Mouse (Mus musculus) hindbrain, embryonic 13.5 days (tissue): Measurements from ENCODE around the gene Grap. TPM values are rescaled to one million over a fixed set of nuclear protein-coding genes. Genes with fewer than 3 reads are reported as not detected.

ENCODE experiments used
- ATAC-seq: fragments of 200-750 bp; cut with Nextera tagmentation; 2 replicates; pipeline ENCODE4 v1.8.0; 2017; ENCODE audit warnings: moderate TSS enrichment; ENCODE audit not compliant: low FRiP score
- H3K27ac ChIP-seq: fragments of 300-500 bp; sonication (generic); 2 replicates; pipeline ENCODE4 v1.5.1; 2015; ENCODE audit warnings: inconsistent platforms, mild to moderate bottlenecking, moderate library complexity
- H3K27me3 ChIP-seq: fragments of 300-500 bp; sonication (generic); 2 replicates; pipeline ENCODE4 v1.6.1; 2015; ENCODE audit warnings: mild to moderate bottlenecking, inconsistent platforms
- H3K36me3 ChIP-seq: fragments of 300-500 bp; sonication (generic); 2 replicates; pipeline ENCODE4 v1.6.1; 2015; ENCODE audit warnings: mild to moderate bottlenecking, inconsistent platforms
- H3K4me1 ChIP-seq: fragments of 300-500 bp; sonication (generic); replicated peaks from 2 replicates; pipeline ENCODE4 v1.6.1; 2015; ENCODE audit warnings: inconsistent platforms
- H3K4me2 ChIP-seq: fragments of 300-500 bp; sonication (generic); 2 replicates; pipeline ENCODE4 v1.6.1; 2015; ENCODE audit warnings: inconsistent platforms, mild to moderate bottlenecking, moderate library complexity
- H3K4me3 ChIP-seq: fragments of 300-500 bp; sonication (generic); 2 replicates; pipeline ENCODE4 v1.5.1; 2015; ENCODE audit warnings: mild to moderate bottlenecking, inconsistent platforms
- H3K9ac ChIP-seq: fragments of 300-500 bp; sonication (generic); 2 replicates; pipeline ENCODE4 v1.6.1; 2015; ENCODE audit warnings: mild to moderate bottlenecking, inconsistent platforms
- H3K9me3 ChIP-seq: fragments of 300-500 bp; sonication (generic); 2 replicates; pipeline ENCODE4 v1.6.1; 2016; ENCODE audit warnings: inconsistent platforms
- WGBS: fragments of 180-500 bp; shearing (Covaris S2); methylation state at CpG from one replicate; pipeline ENCODE4 v1.1.7; 2015; 5-methylcytosine and 5-hydroxymethylcytosine counted together
- polyA plus RNA-seq: library from polyadenylated mRNA; unstranded; fragments of >200 nt; fragmentation: Nextera tagmentation; extraction: Ambion mirVana; gene quantifications from 2 replicates; pipeline ENCODE4 v1.2.1, GENCODE M21; 2015

Grap gene
- polyA plus RNA-seq, 1 experiment from 2014 or later, result 11.0 TPM

GRCm38 (mm10) chr11:61652216-61652615 is 849 bp upstream of the Grap start:
- no peak for ATAC-seq
- WGBS, result 94% methylated on average over 5 of the region's 5 CpGs
- no peaks in the 10 kb centered on the region for H3K27me3 ChIP-seq

GRCm38 (mm10) chr11:61653568-61653967 is 503 bp downstream of the Grap start:
- no peaks in the 10 kb centered on the region for H3K36me3 ChIP-seq
- H3K27me3 ChIP-seq, result no peaks in the 10 kb centered on the region
- peaks cover 3% of the 10 kb centered on the region; the same call in 1 of the 2 replicates for H3K4me1 ChIP-seq
- no peak overlapping the region for H3K27ac ChIP-seq
- no peak for ATAC-seq
- no peak overlapping the region for H3K4me2 ChIP-seq
- no peak overlapping the region; the same call in 1 of the 2 replicates for H3K4me3 ChIP-seq
- WGBS, result 83% methylated on average over 2 of the region's 2 CpGs
- H3K9ac ChIP-seq, result no peak overlapping the region
- H3K9me3 ChIP-seq, result no peaks in the 10 kb centered on the region

More at GRCm38 (mm10) chr11:61652216-61652615, 849 bp upstream of the Grap start:
- Histone ChIP-seq H3K36me3 (no peaks in the 10 kb centered on the region), H3K4me2 (no peak overlapping the region), H3K9me3 (no peaks in the 10 kb centered on the region), H3K4me3 (no peak overlapping the region), H3K27ac (no peak overlapping the region), H3K4me1 (no peaks in the 10 kb centered on the region), H3K9ac (no peak overlapping the region)

- no peak for ATAC-seq
- 84% methylated on average over 4 of the region's 4 CpGs for WGBS
- no peak overlapping the region for H3K4me2 ChIP-seq
Observed at GRCm38 (mm10) chr11:61654786-61655311, 1.8 kb downstream of the Grap start.

GRCm38 (mm10) chr11:61655649-61656048 is 2.6 kb downstream of the Grap start:
- 57% methylated on average over 4 of the region's 4 CpGs for WGBS
- no peak for ATAC-seq

More at GRCm38 (mm10) chr11:61654786-61655311, 1.8 kb downstream of the Grap start:
- H3K4me1 ChIP-seq, result peaks cover 4% of the 10 kb centered on the region; the same call in 1 of the 2 replicates
- no peaks in the 10 kb centered on the region for H3K36me3 ChIP-seq
- H3K27me3 ChIP-seq, result no peaks in the 10 kb centered on the region
- H3K9ac ChIP-seq, result no peak overlapping the region
- no peaks in the 10 kb centered on the region for H3K9me3 ChIP-seq
- H3K4me3 ChIP-seq, result no peak overlapping the region
- H3K27ac ChIP-seq, result no peak overlapping the region

DNA sequence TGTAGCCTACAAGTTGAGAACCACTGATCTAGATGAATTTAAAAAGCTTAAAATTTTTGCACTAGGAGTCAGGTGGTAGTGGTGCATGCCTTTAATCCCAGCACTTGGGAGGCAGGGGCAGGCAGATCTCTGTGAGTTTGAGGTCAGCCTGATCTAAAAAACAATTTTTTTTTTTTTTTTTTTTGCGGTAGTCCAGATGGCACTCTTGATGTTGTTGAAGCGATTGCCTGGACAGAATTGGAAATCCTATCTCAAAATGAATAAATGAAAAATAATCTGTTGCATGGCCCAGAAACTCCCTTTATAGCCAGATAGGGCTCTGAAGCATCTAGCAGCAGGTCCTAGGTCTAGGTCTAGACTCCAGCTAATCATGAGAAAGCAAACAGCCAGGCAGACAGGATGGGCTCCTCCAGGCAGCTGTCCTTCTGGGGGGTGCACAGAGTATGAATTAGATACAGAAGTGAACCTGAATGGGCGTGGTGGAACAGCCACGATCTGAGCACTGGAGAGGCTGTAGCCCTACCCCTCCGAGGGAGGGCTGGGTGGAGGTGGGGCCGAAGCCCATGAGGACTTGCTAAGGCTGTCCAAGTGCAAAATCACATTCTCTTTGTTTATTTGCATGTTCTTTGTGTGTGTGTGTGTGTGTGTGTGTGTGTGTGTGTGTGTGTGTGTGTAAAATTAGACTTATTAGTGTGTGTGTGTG is 3.2 kb downstream of the Grap start:
- Histone ChIP-seq H3K4me2 (no peak overlapping the region), H3K36me3 (no peaks in the 10 kb centered on the region), H3K4me3 (no peak overlapping the region), H3K27ac (no peak overlapping the region), H3K9ac (no peak overlapping the region), H3K27me3 (no peaks in the 10 kb centered on the region), H3K4me1 (peaks cover 4% of the 10 kb centered on the region; the same call in 1 of the 2 replicates), H3K9me3 (no peaks in the 10 kb centered on the region)
- 68% methylated on average over 6 of the region's 6 CpGs for WGBS
- no peak for ATAC-seq

More at GRCm38 (mm10) chr11:61655649-61656048, 2.6 kb downstream of the Grap start:
- Histone ChIP-seq H3K4me3 (no peak overlapping the region), H3K9me3 (no peaks in the 10 kb centered on the region), H3K36me3 (no peaks in the 10 kb centered on the region), H3K4me2 (no peak overlapping the region), H3K4me1 (peaks cover 4% of the 10 kb centered on the region; the same call in 1 of the 2 replicates), H3K27ac (no peak overlapping the region), H3K9ac (no peak overlapping the region), H3K27me3 (no peaks in the 10 kb centered on the region)

GRCm38 (mm10) chr11:61657432-61657831 is 4.4 kb downstream of the Grap start:
- Histone ChIP-seq H3K36me3 (no peaks in the 10 kb centered on the region), H3K9me3 (no peaks in the 10 kb centered on the region), H3K4me3 (no peak overlapping the region), H3K4me1 (peaks cover 4% of the 10 kb centered on the region; the same call in 1 of the 2 replicates), H3K4me2 (no peak overlapping the region), H3K27ac (no peak overlapping the region), H3K9ac (no peak overlapping the region), H3K27me3 (no peaks in the 10 kb centered on the region)
- ATAC-seq, result no peak
- WGBS, result 80% methylated on average over 2 of the region's 2 CpGs

GRCm38 (mm10) chr11:61658360-61658922 is 5.4 kb downstream of the Grap start:
- Histone ChIP-seq H3K9ac (no peak overlapping the region), H3K27ac (no peak overlapping the region), H3K9me3 (no peaks in the 10 kb centered on the region), H3K4me1 (peaks cover 4% of the 10 kb centered on the region; the same call in 1 of the 2 replicates), H3K4me2 (no peak overlapping the region), H3K4me3 (no peak overlapping the region), H3K27me3 (no peaks in the 10 kb centered on the region), H3K36me3 (no peaks in the 10 kb centered on the region)
- 96% methylated on average over 3 of the region's 3 CpGs for WGBS
- no peak for ATAC-seq

DNA sequence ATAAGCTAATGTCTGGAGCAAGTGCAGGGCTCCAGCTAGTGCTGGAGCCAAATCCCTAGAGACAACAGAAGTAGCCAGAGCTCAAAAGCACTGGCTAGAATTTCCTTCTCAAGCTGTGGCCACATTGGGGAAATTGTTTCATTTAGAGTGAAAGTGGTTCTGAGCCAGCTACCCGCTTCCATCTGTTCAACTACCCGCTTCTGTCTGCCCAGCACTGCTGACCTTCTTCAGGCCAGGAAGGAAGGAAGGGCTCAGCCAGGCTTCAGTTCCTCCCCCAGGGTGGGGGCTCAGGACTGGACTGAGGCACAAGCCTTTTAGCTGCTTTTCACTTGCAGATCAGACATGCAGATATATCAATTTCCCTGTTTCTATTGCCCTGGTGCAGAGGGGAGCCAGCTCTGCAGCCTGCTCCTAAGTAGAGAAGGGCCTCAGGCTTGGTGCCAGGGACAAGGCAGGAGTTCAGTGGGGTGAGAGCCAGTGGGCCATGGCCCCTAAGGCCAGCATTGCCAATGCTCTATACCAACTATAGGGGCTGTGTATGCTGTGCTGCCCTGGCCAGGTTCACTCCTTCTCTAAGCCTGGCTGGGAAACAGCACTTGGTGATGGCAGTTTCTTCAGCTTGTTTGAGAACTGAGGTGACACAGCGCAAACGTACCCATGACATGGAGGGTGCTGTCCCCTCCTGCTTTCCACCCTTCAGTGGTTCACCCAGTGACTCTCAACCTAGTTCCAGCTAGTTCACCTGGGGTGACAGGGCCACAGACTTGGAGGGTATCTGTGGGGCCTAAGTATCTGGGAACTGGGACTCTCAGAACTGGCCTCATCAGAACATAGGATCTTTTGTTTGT is 6.2 kb downstream of the Grap start:
- WGBS, result 89% methylated on average over 4 of the region's 4 CpGs

DNA sequence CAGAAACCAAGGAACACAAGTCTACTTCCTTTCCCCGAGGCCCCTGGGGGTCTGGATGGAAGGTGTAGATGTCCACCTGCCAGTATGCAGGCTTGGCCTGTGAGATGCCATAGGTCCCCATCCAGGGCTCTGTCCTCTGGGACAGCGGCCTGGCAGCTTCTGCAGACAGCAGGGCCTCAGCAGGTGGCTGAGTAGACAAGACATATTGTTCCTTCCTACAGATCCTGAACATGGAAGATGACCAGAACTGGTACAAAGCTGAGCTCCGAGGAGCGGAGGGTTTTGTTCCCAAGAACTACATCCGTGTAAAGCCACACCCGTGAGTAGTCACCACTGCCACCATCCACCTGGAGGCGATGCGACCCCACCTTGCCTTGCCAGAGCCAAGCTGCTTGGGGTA is 6.9 kb downstream of the Grap start:
- Histone ChIP-seq H3K4me2 (no peak overlapping the region), H3K4me3 (no peak overlapping the region), H3K27me3 (no peaks in the 10 kb centered on the region), H3K9me3 (no peaks in the 10 kb centered on the region), H3K4me1 (peaks cover 4% of the 10 kb centered on the region; the same call in 1 of the 2 replicates), H3K9ac (no peak overlapping the region), H3K27ac (no peak overlapping the region), H3K36me3 (no peaks in the 10 kb centered on the region)
- whole genome bisulfite sequencing, result 91% methylated on average over 8 of the region's 8 CpGs
- ATAC-seq, result no peak

More for the DNA sequence above, 6.2 kb downstream of the Grap start:
- H3K9me3 ChIP-seq, result no peaks in the 10 kb centered on the region
- H3K27ac ChIP-seq, result no peak overlapping the region
- peaks cover 4% of the 10 kb centered on the region; the same call in 1 of the 2 replicates for H3K4me1 ChIP-seq
- H3K27me3 ChIP-seq, result no peaks in the 10 kb centered on the region
- H3K36me3 ChIP-seq, result no peaks in the 10 kb centered on the region
- H3K4me3 ChIP-seq, result no peak overlapping the region
- no peak overlapping the region for H3K4me2 ChIP-seq
- no peak for ATAC-seq
- no peak overlapping the region for H3K9ac ChIP-seq

GRCm38 (mm10) chr11:61660806-61661392 is 7.8 kb downstream of the Grap start:
- no peaks in the 10 kb centered on the region for H3K9me3 ChIP-seq
- H3K9ac ChIP-seq, result no peak overlapping the region
- no peak overlapping the region for H3K27ac ChIP-seq
- H3K36me3 ChIP-seq, result no peaks in the 10 kb centered on the region
- peaks cover 4% of the 10 kb centered on the region; the same call in 1 of the 2 replicates for H3K4me1 ChIP-seq
- no peak overlapping the region for H3K4me2 ChIP-seq
- ATAC-seq, result no peak
- no peak overlapping the region for H3K4me3 ChIP-seq
- 76% methylated on average over 7 of the region's 7 CpGs for WGBS
- no peaks in the 10 kb centered on the region for H3K27me3 ChIP-seq

DNA sequence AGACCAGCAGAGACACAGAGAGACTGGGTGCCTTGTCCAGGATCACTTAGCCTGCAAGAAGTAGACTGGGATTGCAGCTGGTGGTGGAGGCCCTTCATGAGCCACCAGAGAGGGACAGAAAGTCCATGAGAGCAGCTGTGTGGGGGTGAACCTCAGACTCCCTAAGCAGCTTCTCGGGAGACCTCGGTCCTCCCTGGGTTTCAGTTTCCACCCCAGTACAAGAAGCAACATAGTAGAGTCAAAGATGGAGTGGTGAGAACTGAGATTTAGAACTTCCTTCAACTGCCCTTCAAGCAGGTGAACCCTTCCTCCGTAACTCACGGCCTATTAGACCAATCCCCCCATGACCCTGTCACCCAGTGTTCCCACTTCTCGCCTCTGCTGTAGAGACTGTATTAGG is 9.1 kb downstream of the Grap start:
- Histone ChIP-seq H3K27ac (no peak overlapping the region), H3K9me3 (no peaks in the 10 kb centered on the region), H3K27me3 (no peaks in the 10 kb centered on the region), H3K4me3 (no peak overlapping the region), H3K9ac (no peak overlapping the region), H3K4me1 (peaks cover 4% of the 10 kb centered on the region; the same call in 1 of the 2 replicates), H3K36me3 (no peaks in the 10 kb centered on the region), H3K4me2 (no peak overlapping the region)
- no peak for ATAC-seq
- WGBS, result 93% methylated on average over 5 of the region's 5 CpGs

DNA sequence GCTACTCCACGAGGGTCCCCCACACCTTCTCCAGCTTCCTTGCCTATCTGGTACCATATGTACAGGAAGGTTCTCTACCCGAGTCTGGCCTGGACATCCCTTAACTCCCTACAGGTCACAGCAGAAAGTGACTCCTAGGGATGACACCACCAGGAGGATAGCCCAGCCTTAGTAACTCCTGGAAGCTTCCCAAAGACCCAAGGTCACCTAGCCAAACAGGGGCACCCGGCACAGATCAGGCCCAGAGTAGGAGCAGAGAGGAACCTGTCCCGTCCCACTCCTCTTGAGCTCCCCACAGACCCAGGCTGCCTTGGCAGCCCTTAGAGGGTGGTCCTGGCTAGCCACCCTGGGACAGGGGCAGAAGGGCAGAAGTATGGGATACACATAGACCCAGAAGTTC is 12.3 kb downstream of the Grap start:
- Histone ChIP-seq H3K9me3 (no peaks in the 10 kb centered on the region), H3K4me2 (no peak overlapping the region), H3K4me1 (no peaks in the 10 kb centered on the region), H3K27ac (no peak overlapping the region), H3K36me3 (no peaks in the 10 kb centered on the region), H3K4me3 (no peak overlapping the region), H3K27me3 (no peaks in the 10 kb centered on the region), H3K9ac (no peak overlapping the region)
- ATAC-seq, result no peak
- WGBS, result 88% methylated on average over 4 of the region's 4 CpGs
